Mouse (Mus musculus) heart, embryonic 13.5 days (tissue): ENCODE data around the gene Gpr37. TPM values are rescaled to one million over a fixed set of nuclear protein-coding genes. Genes with fewer than 3 reads are reported as not detected.
A peak's percentile ranks its signal among the peaks of the same experiment; 100 is the strongest.

ENCODE experiments used
- ATAC-seq: fragments of 200-750 bp; cut with Nextera tagmentation; 2 replicates; pipeline ENCODE4 v1.8.0; 2017; ENCODE audit warnings: moderate TSS enrichment; ENCODE audit not compliant: insufficient number of reproducible peaks, low FRiP score, low TSS enrichment; ENCODE audit errors: extremely low read depth
- H3K27ac ChIP-seq: fragments of 300-500 bp; sonication (generic); replicated peaks from 2 replicates; pipeline ENCODE4 v1.5.1; 2015; ENCODE audit warnings: moderate library complexity, mild to moderate bottlenecking, inconsistent platforms
- H3K27me3 ChIP-seq: fragments of 300-500 bp; sonication (generic); replicated peaks from 2 replicates; pipeline ENCODE4 v1.6.1; 2015; ENCODE audit warnings: mild to moderate bottlenecking, inconsistent platforms
- H3K36me3 ChIP-seq: fragments of 300-500 bp; sonication (generic); 2 replicates; pipeline ENCODE4 v1.6.1; 2015; ENCODE audit warnings: mild to moderate bottlenecking, inconsistent platforms
- H3K4me1 ChIP-seq: fragments of 300-500 bp; sonication (generic); 2 replicates; pipeline ENCODE4 v1.6.1; 2015; ENCODE audit warnings: inconsistent platforms
- H3K4me2 ChIP-seq: fragments of 300-500 bp; sonication (generic); 2 replicates; pipeline ENCODE4 v1.6.1; 2015; ENCODE audit warnings: inconsistent platforms, mild to moderate bottlenecking, moderate library complexity
- H3K4me3 ChIP-seq: fragments of 300-500 bp; sonication (generic); 2 replicates; pipeline ENCODE4 v1.5.1; 2015; ENCODE audit warnings: moderate library complexity, mild to moderate bottlenecking, inconsistent platforms
- H3K9ac ChIP-seq: fragments of 300-500 bp; sonication (generic); 2 replicates; pipeline ENCODE4 v1.6.1; 2015; ENCODE audit warnings: inconsistent platforms, mild to moderate bottlenecking, moderate library complexity
- H3K9me3 ChIP-seq: fragments of 300-500 bp; sonication (generic); 2 replicates; pipeline ENCODE4 v1.6.1; 2016; ENCODE audit warnings: inconsistent platforms
- WGBS: fragments of 180-500 bp; shearing (Covaris S2); methylation state at CpG from one replicate; pipeline ENCODE4 v1.1.7; 2015; ENCODE audit warnings: mixed read lengths; 5-methylcytosine and 5-hydroxymethylcytosine counted together
- polyA plus RNA-seq: library from polyadenylated mRNA; unstranded; fragments of >200 nt; fragmentation: Nextera tagmentation; extraction: Ambion mirVana; gene quantifications from 2 replicates; pipeline ENCODE4 v1.2.1, GENCODE M21; 2015

Gene Gpr37
- polyA plus RNA-seq: 1.5 and 1.8 TPM in 2 replicates

GRCm38 (mm10) chr6:25690629-25691028 lies at the start of gene Gpr37:
Gene Gpr37 (minus strand): TSS chr6:25690729.
- Histone ChIP-seq H3K4me1 (peaks cover 21% of the 10 kb centered on the region), H3K9ac (peak within 1 kb of the TSS; percentile 82), H3K27ac (peak within 1 kb of the TSS; percentile 54), H3K36me3 (no peaks in the 10 kb centered on the region), H3K27me3 (peaks cover 17% of the 10 kb centered on the region), H3K9me3 (no peaks in the 10 kb centered on the region), H3K4me3 (peak within 1 kb of the TSS; percentile 70), H3K4me2 (peak within 1 kb of the TSS; percentile 97)
- no peak for ATAC-seq
- WGBS: 30% methylated on average over 7 of the region's 7 CpGs

GRCm38 (mm10) chr6:25736533-25736932 lies 46.0 kb upstream of the Gpr37 start:
- H3K9ac ChIP-seq: no peak overlapping the region
- H3K27me3 ChIP-seq: no peaks in the 10 kb centered on the region
- H3K27ac ChIP-seq: no peak overlapping the region
- H3K36me3 ChIP-seq: peaks cover 6% of the 10 kb centered on the region
- H3K4me1 ChIP-seq: no peaks in the 10 kb centered on the region
- H3K9me3 ChIP-seq: no peaks in the 10 kb centered on the region
- no peak overlapping the region for H3K4me3 ChIP-seq
- no peak for ATAC-seq
- H3K4me2 ChIP-seq: no peak overlapping the region

GRCm38 (mm10) chr6:25726560-25726959 lies 36.0 kb upstream of the Gpr37 start:
- H3K4me1 ChIP-seq: no peaks in the 10 kb centered on the region
- H3K9ac ChIP-seq: no peak overlapping the region
- H3K27ac ChIP-seq: no peak overlapping the region
- 62% methylated on average over 1 of the region's 1 CpGs for WGBS
- no peak overlapping the region for H3K4me3 ChIP-seq
- no peaks in the 10 kb centered on the region for H3K27me3 ChIP-seq
- no peak overlapping the region for H3K4me2 ChIP-seq
- no peak for ATAC-seq
- H3K9me3 ChIP-seq: no peaks in the 10 kb centered on the region
- H3K36me3 ChIP-seq: no peaks in the 10 kb centered on the region

GRCm38 (mm10) chr6:25710601-25711000 lies 20.1 kb upstream of the Gpr37 start:
- 24% methylated on average over 2 of the region's 2 CpGs for WGBS
- no peak overlapping the region for H3K9ac ChIP-seq
- no peak for ATAC-seq
- H3K27me3 ChIP-seq: no peaks in the 10 kb centered on the region
- H3K9me3 ChIP-seq: no peaks in the 10 kb centered on the region
- H3K4me1 ChIP-seq: no peaks in the 10 kb centered on the region
- no peak overlapping the region for H3K4me3 ChIP-seq
- no peaks in the 10 kb centered on the region for H3K36me3 ChIP-seq
- no peak overlapping the region for H3K4me2 ChIP-seq
- no peak overlapping the region for H3K27ac ChIP-seq

GRCm38 (mm10) chr6:25709250-25709895 lies 18.8 kb upstream of the Gpr37 start:
- H3K4me2 ChIP-seq: no peak overlapping the region
- no peak overlapping the region for H3K27ac ChIP-seq
- WGBS: 43% methylated on average over 6 of the region's 6 CpGs
- ATAC-seq: no peak
- no peaks in the 10 kb centered on the region for H3K9me3 ChIP-seq
- no peaks in the 10 kb centered on the region for H3K27me3 ChIP-seq
- H3K36me3 ChIP-seq: no peaks in the 10 kb centered on the region
- no peak overlapping the region for H3K9ac ChIP-seq
- no peaks in the 10 kb centered on the region for H3K4me1 ChIP-seq
- no peak overlapping the region for H3K4me3 ChIP-seq

- Histone ChIP-seq H3K4me3 (no peak overlapping the region), H3K36me3 (no peaks in the 10 kb centered on the region), H3K27ac (no peak overlapping the region), H3K9ac (no peak overlapping the region), H3K4me1 (no peaks in the 10 kb centered on the region), H3K27me3 (no peaks in the 10 kb centered on the region), H3K9me3 (no peaks in the 10 kb centered on the region), H3K4me2 (no peak overlapping the region)
- ATAC-seq: no peak
- WGBS: 15% methylated on average over 2 of the region's 2 CpGs
Measured at GRCm38 (mm10) chr6:25699956-25700355, 9.4 kb upstream of the Gpr37 start.

GRCm38 (mm10) chr6:25690284-25690605 lies 284 bp downstream of the Gpr37 start:
- no peak for ATAC-seq

GRCm38 (mm10) chr6:25689520-25690283 lies 827 bp downstream of the Gpr37 start:
- Histone ChIP-seq H3K36me3 (no peaks in the 10 kb centered on the region), H3K9ac (peak overlapping the region; percentile 82), H3K4me2 (peak overlapping the region; percentile 97), H3K9me3 (no peaks in the 10 kb centered on the region), H3K27me3 (peaks cover 17% of the 10 kb centered on the region), H3K4me3 (peak overlapping the region; percentile 70), H3K27ac (peak overlapping the region; percentile 54), H3K4me1 (peaks cover 21% of the 10 kb centered on the region)
- WGBS: under 1% methylated on average over 43 of the region's 43 CpGs
- peak; percentile 66; the same call in 1 of the 2 replicates for ATAC-seq

More at GRCm38 (mm10) chr6:25690284-25690605, 284 bp downstream of the Gpr37 start:
- H3K27me3 ChIP-seq: peaks cover 17% of the 10 kb centered on the region
- peaks cover 21% of the 10 kb centered on the region for H3K4me1 ChIP-seq
- H3K36me3 ChIP-seq: no peaks in the 10 kb centered on the region
- no peaks in the 10 kb centered on the region for H3K9me3 ChIP-seq
- peak overlapping the region; percentile 54 for H3K27ac ChIP-seq
- peak overlapping the region; percentile 97 for H3K4me2 ChIP-seq
- H3K4me3 ChIP-seq: peak overlapping the region; percentile 70
- 0% methylated on average over 5 of the region's 5 CpGs for whole genome bisulfite sequencing
- peak overlapping the region; percentile 82 for H3K9ac ChIP-seq

- Histone ChIP-seq H3K4me2 (peak overlapping the region; percentile 97), H3K4me1 (peaks cover 21% of the 10 kb centered on the region), H3K4me3 (peak overlapping the region; percentile 70), H3K9me3 (no peaks in the 10 kb centered on the region), H3K27ac (no peak overlapping the region), H3K9ac (peak overlapping the region; percentile 82), H3K36me3 (no peaks in the 10 kb centered on the region), H3K27me3 (peaks cover 17% of the 10 kb centered on the region)
- WGBS: under 1% methylated on average over 25 of the region's 25 CpGs
- no peak for ATAC-seq
Measured at GRCm38 (mm10) chr6:25688927-25689519, 1.5 kb downstream of the Gpr37 start.

- Histone ChIP-seq H3K27ac (peak overlapping the region; percentile 58), H3K4me3 (no peak overlapping the region), H3K9me3 (no peaks in the 10 kb centered on the region), H3K9ac (no peak overlapping the region), H3K4me1 (peaks cover 21% of the 10 kb centered on the region), H3K27me3 (peaks cover 17% of the 10 kb centered on the region), H3K4me2 (peak overlapping the region; percentile 4; the same call in 1 of the 2 replicates), H3K36me3 (no peaks in the 10 kb centered on the region)
- 42% methylated on average over 3 of the region's 3 CpGs for WGBS
- ATAC-seq: no peak
Measured at GRCm38 (mm10) chr6:25686760-25687200, 3.7 kb downstream of the Gpr37 start.

GRCm38 (mm10) chr6:25684391-25684790 lies 6.1 kb downstream of the Gpr37 start:
- Histone ChIP-seq H3K9ac (no peak overlapping the region), H3K27ac (no peak overlapping the region), H3K4me2 (no peak overlapping the region), H3K4me1 (peaks cover 18% of the 10 kb centered on the region), H3K4me3 (no peak overlapping the region), H3K36me3 (no peaks in the 10 kb centered on the region), H3K27me3 (peaks cover 17% of the 10 kb centered on the region), H3K9me3 (no peaks in the 10 kb centered on the region)
- no peak for ATAC-seq
- WGBS: 70% methylated on average over 2 of the region's 2 CpGs
